Mouse (Mus musculus): Measurements from ENCODE around the gene Plch2. TPM values are rescaled to one million over a fixed set of nuclear protein-coding genes. Genes with fewer than 3 reads are reported as not detected.

Plch2 gene
- total RNA-seq, 1 experiment from 2014 or later: 0.33 TPM

DNA sequence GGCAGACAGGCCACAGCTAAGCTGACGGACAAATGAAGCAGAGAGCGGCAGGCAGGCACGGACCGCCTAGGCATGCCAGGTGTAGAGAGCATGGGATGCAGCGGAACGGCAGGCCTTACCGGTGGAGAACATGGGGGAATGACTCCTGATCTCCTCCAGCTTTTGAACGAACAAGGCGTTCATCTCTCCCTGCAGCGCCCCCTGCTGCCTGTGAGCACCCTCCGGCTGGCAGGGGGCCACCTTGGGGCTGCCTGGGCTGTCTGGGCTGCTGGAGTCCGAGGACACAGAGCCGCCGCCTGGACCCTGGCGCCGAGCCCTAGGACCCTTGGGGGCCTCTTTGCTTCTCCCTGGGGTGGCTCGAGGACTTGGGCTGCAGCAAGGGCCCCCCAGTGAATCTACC lies 70.5 kb downstream of the Plch2 start:
- peak; percentile 94 for DNase-seq

DNA sequence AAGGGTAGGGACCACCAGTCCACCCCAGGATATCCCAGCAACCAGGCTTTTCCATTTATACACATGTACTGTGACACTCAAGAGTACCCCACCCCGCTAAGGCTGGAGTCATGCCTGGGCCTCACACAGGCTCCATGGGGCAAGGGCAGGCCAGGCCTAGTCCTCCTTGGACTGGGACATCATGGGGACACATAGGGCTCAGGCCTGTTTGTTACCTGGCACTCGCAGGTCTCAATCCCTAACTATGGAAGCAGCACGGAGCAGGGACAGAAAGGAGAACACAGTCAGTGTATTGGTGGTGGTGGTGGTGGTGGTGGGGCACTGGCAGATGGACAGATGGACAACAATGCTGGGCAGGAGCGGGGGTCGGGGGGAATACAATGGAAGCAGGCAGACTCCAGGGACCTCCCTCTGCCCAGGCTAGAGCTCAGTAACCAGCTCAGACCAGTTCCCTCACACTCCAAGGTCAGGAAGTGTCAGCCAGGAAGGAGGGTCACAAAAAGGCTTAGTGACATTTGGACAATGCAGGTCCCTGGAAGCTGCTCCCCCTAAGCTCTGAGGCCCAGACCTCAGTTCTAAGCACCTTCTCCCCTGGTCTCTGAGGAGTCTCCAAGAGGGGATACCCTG lies 71.3 kb downstream of the Plch2 start:
- no peak for DNase-seq

DNA sequence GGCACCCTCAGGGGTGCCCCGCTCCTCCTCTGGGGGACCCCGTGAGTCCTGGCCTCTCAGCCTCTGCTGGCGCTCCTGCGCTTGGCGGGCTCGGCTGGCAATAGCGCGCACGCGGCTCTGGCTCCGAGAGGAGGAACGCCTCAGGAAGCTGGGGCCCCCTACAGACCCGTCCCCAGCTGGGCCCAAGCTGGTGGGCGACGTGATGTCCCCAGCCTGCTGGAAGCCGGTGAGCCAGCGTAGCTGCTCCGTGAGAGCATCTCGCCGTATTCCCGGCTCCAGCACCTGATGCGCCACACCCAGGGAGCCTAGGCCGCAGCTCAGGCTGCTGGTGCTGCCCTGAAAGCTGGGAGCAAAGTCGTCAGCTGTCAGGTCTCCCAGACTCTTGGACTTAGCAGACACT lies 72.8 kb downstream of the Plch2 start:
- DNase-seq: no peak

DNA sequence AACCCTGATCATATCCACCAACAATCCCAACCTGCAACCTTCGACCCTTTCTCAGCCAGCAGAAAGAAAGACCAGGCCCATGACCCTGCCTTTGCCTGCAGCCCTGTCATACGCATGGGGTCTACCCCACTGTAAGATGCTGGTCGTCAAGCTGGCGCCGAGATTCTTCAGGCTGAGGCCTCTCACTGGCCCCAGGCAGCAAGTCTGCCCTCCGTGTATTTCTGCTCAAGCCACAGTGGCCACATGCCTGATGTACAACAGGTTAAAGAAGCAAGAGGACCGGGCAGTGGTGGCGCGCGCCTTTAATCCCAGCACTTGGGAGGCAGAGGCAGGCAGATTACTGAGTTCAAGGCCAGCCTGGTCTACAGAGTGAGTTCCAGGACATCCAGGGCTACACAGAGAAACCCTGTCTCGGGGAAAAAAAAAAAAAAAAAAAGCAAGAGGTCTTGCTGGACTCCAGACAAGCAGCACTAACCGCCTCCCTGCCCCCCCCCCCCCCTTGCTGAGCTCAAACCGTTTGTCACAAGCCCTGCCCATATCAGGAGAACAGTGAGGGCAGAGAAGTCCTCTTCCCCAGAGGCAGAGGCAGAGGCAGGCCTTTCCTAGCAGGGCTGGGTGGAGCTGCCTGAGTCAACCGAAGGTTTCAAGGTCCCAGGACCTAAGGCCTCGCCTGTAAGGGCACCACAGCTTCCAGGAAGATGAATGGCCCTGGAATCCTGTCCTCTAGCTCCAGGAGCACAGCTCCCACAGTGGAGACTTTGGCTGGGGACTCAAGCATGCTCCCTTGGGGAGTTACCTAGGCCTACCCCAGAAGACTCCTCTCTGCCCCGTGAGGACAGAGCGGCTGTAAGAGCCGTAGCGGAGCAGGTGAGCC lies 74.1 kb downstream of the Plch2 start:
- peak; percentile 80 for DNase-seq

DNA sequence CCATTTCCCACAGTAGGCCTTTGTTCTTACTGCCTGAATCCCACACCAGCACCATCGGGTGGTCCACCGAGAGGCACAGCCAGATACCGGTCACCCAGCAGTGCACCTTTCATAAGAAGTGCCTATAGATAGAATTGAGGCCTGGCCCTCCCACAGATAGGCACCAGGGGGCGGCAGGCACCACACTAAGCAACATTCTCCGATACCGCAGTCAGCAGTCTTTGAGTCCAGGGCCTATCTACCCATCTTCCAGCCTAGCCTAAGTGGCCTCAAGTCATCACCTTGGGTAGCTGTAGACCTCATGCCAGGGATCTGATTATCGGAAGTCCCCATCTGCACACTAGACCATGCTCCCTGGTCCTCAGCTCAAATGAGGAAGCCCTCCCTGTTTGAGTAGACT lies 75.1 kb downstream of the Plch2 start:
- peak; percentile 78 for DNase-seq

DNA sequence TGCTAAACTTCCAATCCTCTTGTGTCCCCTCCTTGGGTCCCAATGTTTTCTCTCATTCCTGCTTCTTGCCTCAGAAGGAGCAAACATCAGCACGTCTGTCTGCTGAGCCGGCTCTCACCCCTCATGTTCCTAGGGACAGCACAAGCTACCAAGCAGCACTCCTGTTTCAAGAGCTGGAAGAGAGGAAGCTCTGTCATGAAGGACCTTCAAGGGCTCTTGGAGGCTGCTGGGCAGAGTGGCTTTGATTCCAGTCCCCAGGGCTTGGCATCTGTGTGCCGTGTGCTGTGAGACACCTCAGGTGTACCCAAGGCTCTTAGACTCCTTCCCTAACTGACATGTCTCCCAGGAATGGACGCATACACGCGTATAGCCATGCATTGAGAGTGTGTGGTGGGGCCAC lies 75.5 kb downstream of the Plch2 start:
- no peak for DNase-seq

DNA sequence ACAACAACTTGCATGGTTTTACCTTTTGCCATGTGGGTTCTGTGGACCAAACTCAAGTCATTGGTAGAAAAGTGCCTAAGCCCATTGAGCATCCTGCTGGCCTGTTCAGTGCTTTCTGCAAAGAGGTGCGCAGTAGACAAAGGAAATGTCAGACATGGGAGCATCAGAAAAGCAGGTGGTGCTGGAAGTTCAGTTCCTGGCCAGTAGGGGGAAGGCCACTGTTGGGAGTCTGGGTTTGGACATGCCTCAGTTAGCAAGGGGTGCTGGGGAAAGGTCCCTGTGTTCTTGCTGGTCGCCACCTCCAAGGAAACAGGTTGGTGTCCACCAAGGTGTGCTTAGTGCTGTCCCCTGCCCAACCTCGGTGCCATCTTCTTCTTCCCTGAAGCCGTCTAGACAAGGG lies 76.5 kb downstream of the Plch2 start:
- no peak for DNase-seq

DNA sequence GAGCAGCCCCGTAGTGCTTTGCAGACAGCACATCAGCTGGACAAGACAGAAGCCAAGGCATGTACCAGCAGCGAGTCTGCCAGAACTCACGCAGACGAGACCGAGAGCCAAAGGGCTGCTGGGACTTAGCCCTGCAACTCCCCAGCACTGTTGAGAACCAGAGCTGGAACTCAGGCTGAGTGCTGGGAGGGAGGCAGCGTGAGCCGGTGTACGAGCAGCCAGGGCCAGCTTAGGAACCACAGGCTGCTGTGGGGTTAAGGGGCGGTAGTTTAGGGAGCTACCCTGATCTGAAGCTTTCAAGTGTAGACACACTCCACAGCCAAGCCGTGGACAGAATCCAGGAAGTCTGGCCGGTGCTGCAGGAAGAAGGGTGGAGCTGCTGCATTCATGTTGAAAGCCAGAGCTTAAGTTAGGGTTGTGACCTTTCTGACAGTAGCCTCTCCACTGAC lies 82.4 kb downstream of the Plch2 start:
- DNase-seq: no peak

DNA sequence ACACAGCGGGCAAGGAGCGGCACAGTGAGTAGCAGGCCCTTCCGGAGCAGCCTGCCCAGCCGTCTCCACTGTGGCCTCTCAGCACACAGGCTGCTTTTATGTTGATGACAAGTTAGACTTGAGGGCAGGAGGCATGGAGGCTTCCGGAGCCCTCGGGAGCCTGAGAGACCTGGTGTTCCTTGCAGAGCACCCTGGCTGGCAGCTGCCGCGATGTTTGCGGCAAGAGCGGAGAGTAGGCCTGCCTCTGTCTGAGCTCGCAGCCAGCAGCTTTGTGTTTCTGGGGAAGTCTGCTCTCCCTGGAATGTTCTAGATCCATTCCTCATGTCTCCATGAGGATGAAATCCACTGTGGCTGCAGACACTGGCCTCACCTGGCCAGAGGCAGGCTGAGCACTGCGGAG lies 84.0 kb downstream of the Plch2 start:
- no peak for DNase-seq

DNA sequence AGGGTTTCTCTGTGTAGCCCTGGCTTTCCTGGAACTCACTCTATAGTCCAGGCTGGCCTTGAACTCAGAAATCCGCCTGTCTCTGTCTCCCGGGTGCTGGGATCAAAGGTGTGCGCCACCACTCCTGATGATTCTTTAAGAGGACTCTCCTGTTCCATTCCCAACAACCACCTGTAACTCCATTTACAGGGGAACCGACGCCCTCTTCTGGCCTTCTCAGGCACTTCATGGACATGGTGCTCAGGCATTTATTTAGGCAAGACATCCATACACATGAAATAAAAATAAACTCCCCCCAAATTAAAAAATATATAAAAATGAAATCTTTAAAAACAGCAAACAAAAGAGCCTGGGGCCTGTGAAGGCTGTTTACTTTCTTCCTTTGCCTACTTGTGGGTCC lies 89.4 kb downstream of the Plch2 start:
- DNase-seq: peak; percentile 60

DNA sequence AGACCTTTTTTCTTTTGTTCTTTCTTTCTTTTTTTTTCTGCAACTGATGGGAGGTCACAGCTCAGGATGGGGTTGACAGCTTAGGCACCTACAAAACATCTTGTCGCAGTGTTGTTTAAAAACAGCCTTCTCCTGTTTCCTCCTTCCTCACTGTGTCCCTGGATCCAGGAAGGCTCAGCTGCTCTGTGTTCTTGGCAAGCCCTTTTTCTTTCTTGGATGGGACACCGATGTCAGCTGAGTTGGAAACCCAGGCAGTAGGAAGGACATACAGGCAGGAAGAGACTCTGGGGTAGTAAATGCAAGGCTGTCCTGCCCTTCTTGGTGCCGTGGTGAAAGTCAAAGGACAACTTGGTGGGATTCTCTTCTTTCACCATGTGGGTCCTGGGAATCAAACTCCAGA lies 90.7 kb downstream of the Plch2 start:
- no peak for DNase-seq

DNA sequence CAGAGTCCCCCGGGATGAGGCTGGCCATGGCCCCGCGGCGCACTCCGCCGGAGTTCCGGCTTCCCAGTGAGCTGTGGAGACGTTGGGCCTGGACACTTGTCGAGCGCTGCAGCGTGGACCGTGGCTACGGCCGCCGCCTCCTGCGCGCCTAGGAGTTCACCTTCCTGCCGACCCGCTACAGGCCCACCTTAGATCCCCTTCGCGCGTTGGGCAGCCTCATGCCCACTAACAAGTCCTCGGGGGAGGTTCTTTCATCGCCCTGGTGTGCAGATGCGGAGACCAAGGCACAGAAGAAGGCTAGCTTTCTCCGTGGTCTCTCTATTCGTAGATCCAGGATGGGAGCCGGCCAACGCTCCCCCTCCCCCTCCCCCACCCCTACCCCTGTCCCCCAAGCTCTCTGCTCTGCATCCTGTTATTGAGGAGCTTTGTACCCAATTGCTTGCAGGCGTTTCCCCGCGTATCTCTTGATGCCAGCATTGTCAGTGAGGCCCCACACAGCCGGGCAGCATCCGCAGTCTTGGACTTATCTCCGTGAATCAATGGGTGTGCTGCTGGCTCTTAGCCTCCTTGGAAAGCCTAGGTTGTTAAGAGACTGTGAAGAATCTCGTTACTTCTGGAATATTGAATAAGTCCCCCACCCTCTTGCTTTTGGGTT lies 91.9 kb downstream of the Plch2 start:
- DNase-seq: no peak

DNA sequence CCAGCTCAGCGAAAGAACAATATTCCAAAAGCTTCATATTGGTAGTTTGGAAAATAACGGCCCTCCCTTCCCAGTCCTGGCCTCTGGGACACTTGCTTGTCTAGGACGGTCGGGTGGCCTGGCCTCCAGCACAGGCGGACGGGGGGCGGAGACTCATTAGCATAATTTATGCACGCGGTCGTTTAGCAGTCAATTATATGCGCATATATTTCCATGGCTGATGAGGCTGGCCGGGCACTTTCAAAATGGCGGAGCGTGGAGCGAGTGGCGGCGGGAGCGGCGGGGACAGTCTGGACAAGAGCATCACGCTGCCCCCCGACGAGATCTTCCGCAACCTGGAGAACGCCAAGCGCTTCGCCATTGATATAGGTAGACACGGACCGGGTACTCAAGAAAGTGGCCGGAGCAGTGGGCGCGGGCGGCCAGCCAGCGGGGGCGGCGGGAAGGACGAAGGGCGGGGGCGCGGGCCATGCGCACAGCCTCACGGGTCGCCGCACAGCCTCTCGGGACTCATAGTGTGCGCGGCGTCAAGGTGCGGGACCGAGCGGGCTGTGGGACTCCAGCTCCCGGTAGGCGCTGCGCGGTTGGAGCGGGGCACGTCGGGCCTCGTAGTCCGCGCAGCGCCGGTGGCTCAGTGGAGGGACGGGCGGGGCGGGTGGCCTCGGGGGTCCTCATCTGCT lies 92.5 kb downstream of the Plch2 start, which contains the start of gene Pank4:
Gene Pank4, plus strand, starts transcription at position 223 of the 680 bp plus-strand sequence.
- peak; percentile 95 for DNase-seq

DNA sequence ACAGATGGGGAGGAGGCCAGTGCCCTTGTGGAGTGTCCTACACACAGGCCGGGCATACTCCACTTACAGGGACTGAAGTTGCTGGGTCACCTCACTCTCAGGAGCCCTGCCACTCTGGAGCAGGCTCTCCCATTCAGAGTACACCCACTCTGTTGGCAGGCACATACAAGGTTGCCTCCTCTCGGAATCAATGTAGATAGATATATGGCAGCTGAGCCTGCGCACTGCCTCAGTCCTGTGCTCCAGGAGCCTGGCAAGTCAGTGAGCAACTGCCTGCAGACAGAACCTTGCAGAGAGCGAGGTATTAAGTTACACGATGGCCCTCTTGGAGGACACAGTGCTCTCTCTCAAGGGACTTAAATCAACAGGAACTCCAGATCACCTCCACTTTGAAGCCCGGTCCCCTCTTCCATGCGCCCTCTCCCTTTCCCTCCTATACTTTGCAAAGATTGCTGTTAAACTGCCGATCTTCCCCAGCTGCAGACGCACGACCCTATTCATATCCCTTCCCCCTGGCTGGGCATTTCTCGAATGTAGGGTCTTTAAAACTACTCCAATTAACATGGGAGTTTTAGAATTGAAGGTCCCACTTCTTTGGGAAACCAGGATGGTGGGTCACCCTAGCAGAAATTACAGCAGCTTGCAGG lies 93.3 kb downstream of the Plch2 start:
- no peak for DNase-seq

DNA sequence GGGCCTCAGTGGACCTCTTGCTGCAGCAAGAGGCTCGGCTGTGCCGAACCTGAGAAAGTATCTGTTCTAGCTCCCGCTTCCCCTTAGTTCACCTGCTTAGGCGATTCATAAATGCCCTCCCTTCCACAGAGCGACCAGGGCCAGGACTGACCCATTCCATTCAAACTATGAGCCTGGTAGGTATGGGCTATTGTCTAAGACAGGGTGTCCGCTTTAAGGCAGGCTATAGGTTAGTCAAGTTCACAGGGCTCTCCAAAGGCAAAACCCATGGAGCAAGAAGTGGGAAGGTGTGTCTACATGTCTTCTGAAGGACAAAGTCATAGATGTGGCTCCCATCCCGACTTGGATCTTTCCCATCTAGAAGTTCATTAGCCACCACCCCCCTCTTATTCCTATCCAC lies 93.9 kb downstream of the Plch2 start:
- DNase-seq: no peak

DNA sequence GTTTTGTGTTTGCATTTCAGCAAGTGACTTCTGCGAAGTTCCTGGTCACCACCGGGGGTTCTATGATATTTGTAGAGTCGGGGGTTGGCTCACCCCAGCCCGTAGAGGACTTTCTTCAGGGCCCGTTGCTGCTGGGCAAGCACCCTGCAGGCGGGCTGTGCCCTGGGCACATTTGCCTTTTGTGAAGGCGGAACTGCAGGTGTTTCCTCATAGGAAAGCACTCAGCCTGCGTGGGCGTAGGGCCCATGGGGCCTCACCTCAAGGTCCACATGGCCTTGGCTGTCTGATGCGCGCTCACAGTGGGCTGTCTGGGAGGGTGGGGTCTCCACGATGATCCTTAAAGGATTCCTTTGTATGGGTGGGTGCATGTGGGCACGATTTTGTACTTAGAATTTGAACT lies 94.7 kb downstream of the Plch2 start:
- DNase-seq: no peak

DNA sequence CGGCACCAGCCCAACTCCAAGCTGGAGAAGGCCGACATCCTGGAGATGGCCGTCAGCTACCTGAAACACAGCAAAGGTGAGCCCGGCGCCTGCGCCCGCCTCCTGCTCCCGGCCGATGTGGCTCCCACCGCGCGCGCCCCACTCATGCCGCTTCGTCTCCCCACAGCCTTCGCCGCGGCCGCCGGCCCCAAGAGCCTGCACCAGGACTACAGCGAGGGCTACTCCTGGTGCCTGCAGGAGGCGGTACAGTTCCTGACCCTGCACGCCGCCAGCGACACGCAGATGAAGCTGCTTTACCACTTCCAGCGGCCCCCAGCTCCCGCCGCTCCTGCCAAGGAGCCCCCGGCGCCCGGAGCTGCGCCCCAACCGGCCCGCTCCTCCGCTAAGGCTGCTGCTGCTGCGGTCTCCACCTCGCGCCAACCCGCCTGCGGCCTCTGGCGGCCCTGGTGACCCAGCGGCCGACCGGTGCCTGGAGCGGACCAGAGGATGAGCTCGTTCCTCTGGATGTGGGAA lies 95.3 kb downstream of the Plch2 start:
- peak; percentile 60 for DNase-seq

DNA sequence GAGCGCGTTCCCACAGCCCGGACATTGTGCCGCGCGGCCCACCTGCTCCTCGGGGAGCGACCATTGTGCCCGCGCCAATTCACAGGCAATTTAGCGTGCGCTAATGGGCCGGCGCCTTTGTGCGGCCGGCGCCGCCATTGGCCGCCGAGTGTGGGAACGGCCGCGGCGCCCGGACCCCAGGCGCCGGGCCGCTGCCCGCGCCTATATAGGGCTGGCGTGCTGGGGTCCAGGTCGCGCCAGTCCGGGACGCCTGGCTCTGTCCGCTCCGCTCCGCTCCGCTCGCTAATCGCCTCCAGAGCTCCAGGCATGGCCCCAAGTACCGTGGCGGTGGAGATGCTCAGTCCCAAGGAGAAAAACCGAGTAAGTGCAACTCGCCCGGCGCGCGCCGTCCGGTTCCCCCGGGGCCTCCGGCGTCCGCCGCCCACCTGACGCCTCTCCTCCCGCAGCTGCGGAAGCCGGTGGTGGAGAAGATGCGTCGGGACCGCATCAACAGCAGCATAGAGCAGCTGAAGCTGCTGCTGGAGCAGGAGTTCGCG lies 95.8 kb downstream of the Plch2 start, which contains the start of gene Hes5:
Gene Hes5, plus strand, starts transcription at position 234 of the 536 bp plus-strand sequence.
- peak; percentile 31 for DNase-seq

DNA sequence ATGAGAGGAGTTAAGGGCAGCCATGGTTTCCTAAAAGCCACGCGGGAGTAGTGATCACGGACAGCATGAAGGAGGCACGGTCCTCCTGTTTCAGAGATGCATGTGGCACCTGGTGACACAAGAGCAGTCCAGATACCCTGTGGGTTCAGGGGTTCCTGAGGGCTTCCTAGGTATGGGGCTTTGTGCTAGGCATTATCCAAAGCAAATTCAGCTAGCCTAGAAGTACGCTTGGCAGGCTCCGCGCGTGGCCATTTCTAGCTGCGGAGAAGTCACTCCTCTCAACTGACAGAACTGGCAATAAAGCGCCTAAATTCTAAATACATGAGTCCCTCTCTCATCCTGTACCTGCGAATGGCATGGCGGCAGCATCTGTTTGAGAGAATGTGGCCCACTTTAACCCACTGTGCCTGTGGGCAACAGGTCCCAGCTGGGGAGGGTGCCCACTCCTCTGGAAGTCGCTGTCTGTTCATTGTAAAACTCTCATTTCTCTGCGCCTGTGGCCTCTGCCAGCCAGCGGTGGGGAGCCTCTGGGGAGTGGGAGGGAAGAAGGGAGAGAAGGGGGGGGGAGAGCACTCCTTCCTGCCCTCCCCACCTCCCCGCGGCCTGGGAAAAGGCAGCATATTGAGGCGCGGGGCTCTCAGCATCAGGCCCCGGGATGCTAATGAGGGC lies 96.4 kb downstream of the Plch2 start:
- DNase-seq: no peak

DNA sequence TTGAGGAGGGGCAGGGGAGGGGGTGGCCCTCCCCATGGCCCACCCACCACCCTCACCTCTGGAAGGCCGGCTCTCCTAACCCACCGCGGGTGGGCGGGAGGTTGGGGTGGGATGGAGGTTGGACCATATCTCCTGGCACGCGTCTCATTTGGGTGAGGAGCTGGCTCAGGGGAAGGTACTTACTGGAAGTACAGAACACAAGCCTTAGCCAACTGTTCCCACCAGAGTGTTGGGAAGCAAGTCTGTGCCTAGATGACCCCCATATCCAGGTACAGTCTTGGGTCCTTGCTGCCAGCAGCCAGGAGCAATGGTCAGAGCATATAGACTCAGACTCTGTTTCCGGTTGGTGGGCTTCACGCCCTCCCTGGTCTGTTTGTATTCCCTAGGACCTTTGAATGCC lies 98.0 kb downstream of the Plch2 start:
- no peak for DNase-seq

DNA sequence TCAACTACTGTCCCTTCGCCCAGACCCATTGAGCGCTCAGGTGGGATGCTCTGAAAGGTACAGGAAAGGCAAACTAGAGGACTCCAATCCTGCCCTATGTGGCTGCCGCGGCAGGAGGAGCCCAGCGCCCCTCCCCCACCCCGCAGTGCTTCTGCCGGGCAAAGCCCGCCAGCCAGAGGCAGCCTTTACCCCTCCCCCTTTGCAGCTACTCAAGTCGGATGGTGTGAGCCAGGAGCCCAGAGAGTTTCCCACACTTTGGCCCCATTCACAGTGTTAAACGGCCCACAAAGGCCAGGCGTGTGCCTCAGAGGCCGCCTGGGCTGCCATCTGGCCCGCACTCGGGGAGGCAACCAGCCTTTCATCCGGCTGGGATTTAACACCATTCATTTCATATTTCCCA lies 98.4 kb downstream of the Plch2 start:
- DNase-seq: no peak
